ENCODE assay signal across 8 mouse cellular contexts in genomic region chr15:78403896-78404295, GRCm38 (mm10). TPM values are rescaled to one million over a fixed set of nuclear protein-coding genes. Genes with fewer than 3 reads are reported as not detected.
A peak's percentile ranks its signal among the peaks of the same experiment; 100 is the strongest.
DNase-seq lines count a peak whose midpoint lies in the region; ATAC-seq lines count a peak whose summit lies in the region.
"Had no signal": no experiment of that assay in that cellular context is flagged by ENCODE, and none has a peak within 500 bp of the region (broad histone marks: within the 10 kb centered on the region; RNA-seq: fewer than 3 reads in every experiment).

No protein-coding gene starts in this region.

- intact Hi-C loops in heart, postnatal 36 days (cut with DNase I), result no loop called here

- no peak overlapping the region for H3K4me3 ChIP-seq in embryonic facial prominence, embryonic 15.5 days (replicated peaks)
- peak overlapping the region; percentile 18 for H3K4me3 ChIP-seq in liver, embryonic 11.5 days (ENCODE audit: low read depth, low read length)
- H3K4me3 ChIP-seq in stomach, embryonic 16.5 days (replicated peaks; ENCODE audit: low read length), result peak overlapping the region; percentile 90

- WGBS in embryonic facial prominence, embryonic 15.5 days, result 41% methylated on average over 1 of the region's 1 CpGs
- WGBS in liver, embryonic 11.5 days, result 62% methylated on average over 1 of the region's 1 CpGs
- WGBS in stomach, embryonic 16.5 days, result 60% methylated on average over 1 of the region's 1 CpGs

- H3K36me3 ChIP-seq in embryonic facial prominence, embryonic 15.5 days, result no peaks in the 10 kb centered on the region
- no peaks in the 10 kb centered on the region for H3K36me3 ChIP-seq in liver, embryonic 11.5 days (ENCODE audit: control insufficient read depth, insufficient read depth, low read length)
- no peaks in the 10 kb centered on the region for H3K36me3 ChIP-seq in stomach, embryonic 16.5 days (ENCODE audit: control insufficient read depth, insufficient read depth, low read length)

- DNase-seq in ovary, adult 18-20 months (ENCODE audit: low spot score), result peak; percentile 89
- no peak for DNase-seq in ovary, postnatal 10 days (ENCODE audit: low spot score)
- DNase-seq in heart, postnatal 36 days, result peak; percentile 32 to 38
- no peak for DNase-seq in liver, embryonic 11.5 days (ENCODE audit: low spot score)

- H3K9me3 ChIP-seq in embryonic facial prominence, embryonic 15.5 days (replicated peaks), result no peaks in the 10 kb centered on the region
- H3K9me3 ChIP-seq in liver, embryonic 11.5 days (ENCODE audit: control insufficient read depth, low read length), result no peaks in the 10 kb centered on the region
- H3K9me3 ChIP-seq in stomach, embryonic 16.5 days (replicated peaks; ENCODE audit: control insufficient read depth, low read length), result no peaks in the 10 kb centered on the region

- H3K4me2 ChIP-seq in embryonic facial prominence, embryonic 15.5 days (replicated peaks), result peak overlapping the region; percentile 29; the same call in 1 of the 2 replicates
- peak overlapping the region; percentile 92 for H3K4me2 ChIP-seq in liver, embryonic 11.5 days
- peak overlapping the region; percentile 90 for H3K4me2 ChIP-seq in stomach, embryonic 16.5 days (ENCODE audit: low read depth, low read length)

- no peak for ATAC-seq in embryonic facial prominence, embryonic 15.5 days (ENCODE audit: insufficient number of reproducible peaks, low FRiP score, low TSS enrichment, low read depth)
- ATAC-seq in liver, embryonic 11.5 days (replicated peaks; ENCODE audit: low FRiP score), result no peak
- no peak for ATAC-seq in stomach, embryonic 16.5 days (ENCODE audit: insufficient read depth, low FRiP score)
- ATAC-seq in CD4-positive, CD25-positive, alpha-beta regulatory T cell, adult 4 months, result no peak

- peak overlapping the region; percentile 34; the same call in 1 of the 2 replicates for H3K27ac ChIP-seq in embryonic facial prominence, embryonic 15.5 days (replicated peaks)
- peak overlapping the region; percentile 60 for H3K27ac ChIP-seq in liver, embryonic 11.5 days (ENCODE audit: low read depth, low read length)
- H3K27ac ChIP-seq in stomach, embryonic 16.5 days (ENCODE audit: low read length), result peak overlapping the region; percentile 99

- no peak overlapping the region for H3K9ac ChIP-seq in embryonic facial prominence, embryonic 15.5 days
- H3K9ac ChIP-seq in liver, embryonic 11.5 days (ENCODE audit: low read depth, low read length), result peak overlapping the region; percentile 38
- peak overlapping the region; percentile 84 for H3K9ac ChIP-seq in stomach, embryonic 16.5 days (ENCODE audit: low read length)

- peaks cover 13% of the 10 kb centered on the region; the same call in 1 of the 2 replicates for H3K27me3 ChIP-seq in embryonic facial prominence, embryonic 15.5 days
- peaks cover 3% of the 10 kb centered on the region for H3K27me3 ChIP-seq in liver, embryonic 11.5 days (replicated peaks; ENCODE audit: control insufficient read depth, insufficient read depth, low read length)
- H3K27me3 ChIP-seq in stomach, embryonic 16.5 days (ENCODE audit: control insufficient read depth, insufficient read depth, low read length), result 0 out of 2 replicates have a peak, but pooled peaks cover 3% of the 10 kb centered on the region

- peaks cover 47% of the 10 kb centered on the region for H3K4me1 ChIP-seq in embryonic facial prominence, embryonic 15.5 days
- peaks cover 37% of the 10 kb centered on the region for H3K4me1 ChIP-seq in liver, embryonic 11.5 days (replicated peaks; ENCODE audit: control insufficient read depth, insufficient read depth, low read length)
- peaks cover 51% of the 10 kb centered on the region for H3K4me1 ChIP-seq in stomach, embryonic 16.5 days (ENCODE audit: control insufficient read depth, insufficient read depth, low read length)

RNA-seq across cellular contexts. Expression of gene Tst, which starts 1.8 kb away (rescaled TPM):
- polyA plus RNA-seq in embryonic facial prominence, embryonic 15.5 days (2015; fragmentation: Nextera tagmentation; extraction: Ambion mirVana), result 49.1 and 68.9 TPM in 2 replicates
- 10 to 100 TPM; 20.2 to 24.4 TPM for total RNA-seq in heart, postnatal 36 days (2021)
- polyA plus RNA-seq in liver, embryonic 11.5 days (2014; fragmentation: Nextera tagmentation; extraction: Ambion mirVana), result 95.3 and 98.9 TPM in 2 replicates
- 123 and 146 TPM in 2 replicates for polyA plus RNA-seq in stomach, embryonic 16.5 days (2015; fragmentation: Nextera tagmentation; extraction: Ambion mirVana)
- 1 to 10 TPM; 1.6 to 2.8 TPM for polyA plus RNA-seq in CD4-positive, CD25-positive, alpha-beta regulatory T cell, adult 4 months (2017; shearing (Covaris generic))

RNA-seq across cellular contexts. Expression of gene Mpst, which starts 2.3 kb away (rescaled TPM):
- polyA plus RNA-seq in embryonic facial prominence, embryonic 15.5 days (2015; fragmentation: Nextera tagmentation; extraction: Ambion mirVana), result 2.8 and 4.1 TPM in 2 replicates
- total RNA-seq in heart, postnatal 36 days (2021), result 10 to 100 TPM; 40.9 to 42.3 TPM
- polyA plus RNA-seq in liver, embryonic 11.5 days (2014; fragmentation: Nextera tagmentation; extraction: Ambion mirVana), result 5.1 TPM in 2 replicates
- polyA plus RNA-seq in stomach, embryonic 16.5 days (2015; fragmentation: Nextera tagmentation; extraction: Ambion mirVana), result 6.8 TPM in 2 replicates
- polyA plus RNA-seq in CD4-positive, CD25-positive, alpha-beta regulatory T cell, adult 4 months (2017; shearing (Covaris generic)), result 1 to 10 TPM; 1.2 to 5.7 TPM

RNA-seq across cellular contexts. Expression of gene Tex33, which starts 8.2 kb away (rescaled TPM):
- polyA plus RNA-seq in embryonic facial prominence, embryonic 15.5 days (2015; fragmentation: Nextera tagmentation; extraction: Ambion mirVana), result 0.83 TPM in 1 of 2 replicates, not detected in the other
- not detected for total RNA-seq in heart, postnatal 36 days (2021)
- not detected in 2 replicates for polyA plus RNA-seq in liver, embryonic 11.5 days (2014; fragmentation: Nextera tagmentation; extraction: Ambion mirVana)
- not detected in 2 replicates for polyA plus RNA-seq in stomach, embryonic 16.5 days (2015; fragmentation: Nextera tagmentation; extraction: Ambion mirVana)
- polyA plus RNA-seq in CD4-positive, CD25-positive, alpha-beta regulatory T cell, adult 4 months (2017; shearing (Covaris generic)), result not detected
- polyA plus RNA-seq: large intestine, adult 2 months had no signal

RNA-seq across cellular contexts. Expression of gene Kctd17, which starts 24.5 kb away (rescaled TPM):
- polyA plus RNA-seq in embryonic facial prominence, embryonic 15.5 days (2015; fragmentation: Nextera tagmentation; extraction: Ambion mirVana), result 59.0 and 62.5 TPM in 2 replicates
- 10 to 100 TPM; 28.0 to 30.3 TPM for total RNA-seq in heart, postnatal 36 days (2021)
- polyA plus RNA-seq in liver, embryonic 11.5 days (2014; fragmentation: Nextera tagmentation; extraction: Ambion mirVana), result 17.1 and 19.2 TPM in 2 replicates
- 28.1 and 32.0 TPM in 2 replicates for polyA plus RNA-seq in stomach, embryonic 16.5 days (2015; fragmentation: Nextera tagmentation; extraction: Ambion mirVana)
- polyA plus RNA-seq in CD4-positive, CD25-positive, alpha-beta regulatory T cell, adult 4 months (2017; shearing (Covaris generic)), result 1 to 10 TPM; 5.1 to 5.5 TPM

Comparison
In these comparisons a context has a peak if more than half of its experiments do, and no peak if none do; other contexts are left out.
1. DNase-seq: peak in ovary, adult 18-20 months (single experiment) and heart, postnatal 36 days (2 of 2); none in ovary, postnatal 10 days (single experiment) and liver, embryonic 11.5 days (single experiment).
2. H3K27ac ChIP-seq: peak in every context shown above with its lines; median percentile 99 in stomach, embryonic 16.5 days; 60 in liver, embryonic 11.5 days; 34 in embryonic facial prominence, embryonic 15.5 days.
3. H3K4me2 ChIP-seq: peak in every context shown above with its lines; median percentile 92 in liver, embryonic 11.5 days; 90 in stomach, embryonic 16.5 days; 29 in embryonic facial prominence, embryonic 15.5 days.
4. RNA of gene Tst, which starts 1.8 kb away (polyA plus RNA-seq): 123 to 146 TPM in stomach, embryonic 16.5 days, 95.3 to 98.9 TPM in liver, embryonic 11.5 days and 49.1 to 68.9 TPM in embryonic facial prominence, embryonic 15.5 days; 1.6 to 2.8 TPM in CD4-positive, CD25-positive, alpha-beta regulatory T cell, adult 4 months; every median in the first group is over 10 times any median in the second.